Mouse (Mus musculus) urinary bladder, postnatal 4 days (tissue): Measurements from ENCODE around the gene Sept4.

Experiments
- DNase-seq, 2 experiments: peaks; one replicate each; pipeline ENCODE4 v3.0.0; 2021 to 2022; ENCODE audit warnings: low spot score in 2 of 2

Gene Sept4

GRCm38 (mm10) chr11:87599395-87600089 is 30.8 kb downstream of the Sept4 start:
- no peak for DNase-seq

GRCm38 (mm10) chr11:87600322-87600853 is 31.7 kb downstream of the Sept4 start:
- DNase-seq = no peak

GRCm38 (mm10) chr11:87602234-87602633 is 33.5 kb downstream of the Sept4 start:
- no peak for DNase-seq

GRCm38 (mm10) chr11:87603571-87603970 is 34.9 kb downstream of the Sept4 start:
- DNase-seq = no peak

- DNase-seq = no peak
Measured at GRCm38 (mm10) chr11:87609264-87609663, 40.6 kb downstream of the Sept4 start.

- no peak for DNase-seq
Measured at GRCm38 (mm10) chr11:87611547-87611946, 42.8 kb downstream of the Sept4 start.

GRCm38 (mm10) chr11:87613972-87614371 is 45.3 kb downstream of the Sept4 start:
- DNase-seq = no peak

GRCm38 (mm10) chr11:87615551-87615950 is 46.8 kb downstream of the Sept4 start:
- no peak for DNase-seq

GRCm38 (mm10) chr11:87615952-87616351 is 47.2 kb downstream of the Sept4 start:
- DNase-seq = no peak

- no peak for DNase-seq
Measured at GRCm38 (mm10) chr11:87616790-87617474, 48.2 kb downstream of the Sept4 start, which contains the start of gene Hsf5. Gene Hsf5, plus strand, starts transcription at chr11:87617164.

- DNase-seq = no peak
Measured at GRCm38 (mm10) chr11:87617606-87618005, 48.9 kb downstream of the Sept4 start.

GRCm38 (mm10) chr11:87623160-87623559 is 54.5 kb downstream of the Sept4 start:
- DNase-seq = no peak

GRCm38 (mm10) chr11:87629859-87630258 is 61.2 kb downstream of the Sept4 start:
- DNase-seq = no peak

- no peak for DNase-seq
Measured at GRCm38 (mm10) chr11:87638793-87639192, 70.1 kb downstream of the Sept4 start.

- DNase-seq = peak; percentile 57 to 66
Measured at GRCm38 (mm10) chr11:87639206-87639605, 70.5 kb downstream of the Sept4 start.
